Mouse (Mus musculus): ENCODE data around the gene 4930402H24Rik. TPM values are rescaled to one million over a fixed set of nuclear protein-coding genes. Genes with fewer than 3 reads are reported as not detected.
A peak's percentile ranks its signal among the peaks of the same experiment; 100 is the strongest.

The 4930402H24Rik gene
- 10 to 100 TPM; 72.2 to 80.0 TPM for total RNA-seq (2021)

GRCm38 (mm10) chr2:130905751-130906583 is at the start of gene 4930402H24Rik, which contains the start of gene Atrn:
Gene 4930402H24Rik (minus strand): TSS chr2:130906406.
Gene Atrn (plus strand): TSS chr2:130906495.
- peak; percentile 83 to 87 for DNase-seq (ENCODE audit: extremely low spot score in 1 of 2, low spot score in 1 of 2)

- peak; percentile 77 to 99 for DNase-seq (ENCODE audit: extremely low spot score in 1 of 2, low spot score in 1 of 2)
These were observed 44.3 kb upstream of the 4930402H24Rik start for GRCm38 (mm10) chr2:130950548-130950947.

- DNase-seq (ENCODE audit: extremely low spot score in 1 of 2, low spot score in 1 of 2) = no peak
These were observed 43.6 kb upstream of the 4930402H24Rik start for GRCm38 (mm10) chr2:130949781-130950180.

GRCm38 (mm10) chr2:130932865-130933264 is 26.7 kb upstream of the 4930402H24Rik start:
- no peak for DNase-seq (ENCODE audit: extremely low spot score in 1 of 2, low spot score in 1 of 2)

GRCm38 (mm10) chr2:130929994-130930393 is 23.8 kb upstream of the 4930402H24Rik start:
- no peak for DNase-seq (ENCODE audit: extremely low spot score in 1 of 2, low spot score in 1 of 2)

GRCm38 (mm10) chr2:130928530-130928929 is 22.3 kb upstream of the 4930402H24Rik start:
- DNase-seq (ENCODE audit: extremely low spot score in 1 of 2, low spot score in 1 of 2) = no peak

GRCm38 (mm10) chr2:130928031-130928430 is 21.8 kb upstream of the 4930402H24Rik start:
- no peak for DNase-seq (ENCODE audit: extremely low spot score in 1 of 2, low spot score in 1 of 2)

- DNase-seq (ENCODE audit: extremely low spot score in 1 of 2, low spot score in 1 of 2) = no peak
These were observed 18.7 kb upstream of the 4930402H24Rik start for GRCm38 (mm10) chr2:130924950-130925349.

GRCm38 (mm10) chr2:130919062-130919593 is 12.9 kb upstream of the 4930402H24Rik start:
- DNase-seq (ENCODE audit: extremely low spot score in 1 of 2, low spot score in 1 of 2) = no peak

- no peak for DNase-seq (ENCODE audit: extremely low spot score in 1 of 2, low spot score in 1 of 2)
These were observed 11.5 kb upstream of the 4930402H24Rik start for GRCm38 (mm10) chr2:130917686-130918085.

GRCm38 (mm10) chr2:130916521-130917147 is 10.4 kb upstream of the 4930402H24Rik start:
- no peak for DNase-seq (ENCODE audit: extremely low spot score in 1 of 2, low spot score in 1 of 2)

- no peak for DNase-seq (ENCODE audit: extremely low spot score in 1 of 2, low spot score in 1 of 2)
These were observed 8.7 kb upstream of the 4930402H24Rik start for GRCm38 (mm10) chr2:130914873-130915272.

GRCm38 (mm10) chr2:130911691-130912090 is 5.5 kb upstream of the 4930402H24Rik start:
- no peak for DNase-seq (ENCODE audit: extremely low spot score in 1 of 2, low spot score in 1 of 2)

GRCm38 (mm10) chr2:130906584-130907315 is 544 bp upstream of the 4930402H24Rik start:
- DNase-seq (ENCODE audit: extremely low spot score in 1 of 2, low spot score in 1 of 2) = peak in 1 of 2 experiments; percentile 11

- DNase-seq (ENCODE audit: extremely low spot score in 1 of 2, low spot score in 1 of 2) = no peak
These were observed 7.4 kb downstream of the 4930402H24Rik start for GRCm38 (mm10) chr2:130898783-130899182.

- DNase-seq (ENCODE audit: extremely low spot score in 1 of 2, low spot score in 1 of 2) = no peak
These were observed 8.3 kb downstream of the 4930402H24Rik start for GRCm38 (mm10) chr2:130897856-130898255.

- no peak for DNase-seq (ENCODE audit: extremely low spot score in 1 of 2, low spot score in 1 of 2)
These were observed 9.3 kb downstream of the 4930402H24Rik start for GRCm38 (mm10) chr2:130896944-130897343.

- DNase-seq (ENCODE audit: extremely low spot score in 1 of 2, low spot score in 1 of 2) = no peak
These were observed 18.8 kb downstream of the 4930402H24Rik start for GRCm38 (mm10) chr2:130887456-130887855.

GRCm38 (mm10) chr2:130886983-130887382 is 19.2 kb downstream of the 4930402H24Rik start:
- no peak for DNase-seq (ENCODE audit: extremely low spot score in 1 of 2, low spot score in 1 of 2)

- no peak for DNase-seq (ENCODE audit: extremely low spot score in 1 of 2, low spot score in 1 of 2)
These were observed 28.8 kb downstream of the 4930402H24Rik start for GRCm38 (mm10) chr2:130877376-130877775.

GRCm38 (mm10) chr2:130870916-130871315 is 35.3 kb downstream of the 4930402H24Rik start:
- DNase-seq (ENCODE audit: extremely low spot score in 1 of 2, low spot score in 1 of 2) = no peak

Data from layer of hippocampus, postnatal 25 days (tissue).